Mouse (Mus musculus) heart, embryonic 11.5 days (tissue): ENCODE data around the gene Cog7. TPM values are rescaled to one million over a fixed set of nuclear protein-coding genes. Genes with fewer than 3 reads are reported as not detected.

ENCODE experiments used
- ATAC-seq: fragments of 200-750 bp; cut with Nextera tagmentation; replicated peaks from 2 replicates; pipeline ENCODE4 v1.8.0; 2017; ENCODE audit warnings: moderate library complexity; ENCODE audit not compliant: insufficient number of reproducible peaks, low FRiP score, low TSS enrichment
- H3K27ac ChIP-seq: fragments of 300-500 bp; sonication (generic); 2 replicates; pipeline ENCODE4 v1.5.1; 2014; ENCODE audit warnings: mild to moderate bottlenecking, low read depth, low read length
- H3K27me3 ChIP-seq: fragments of 300-500 bp; sonication (generic); 2 replicates; pipeline ENCODE4 v1.6.1; 2014; ENCODE audit warnings: mild to moderate bottlenecking, low read length, mixed read lengths; ENCODE audit not compliant: control insufficient read depth, insufficient read depth
- H3K36me3 ChIP-seq: fragments of 300-500 bp; sonication (generic); 2 replicates; pipeline ENCODE4 v1.6.1; 2014; ENCODE audit warnings: mild to moderate bottlenecking, low read length, moderate library complexity, mixed read lengths; ENCODE audit not compliant: control insufficient read depth, insufficient read depth
- H3K4me1 ChIP-seq: fragments of 300-500 bp; sonication (generic); 2 replicates; pipeline ENCODE4 v1.6.1; 2014; ENCODE audit warnings: low read length; ENCODE audit not compliant: control insufficient read depth, insufficient read depth
- H3K4me2 ChIP-seq: fragments of 300-500 bp; sonication (generic); 2 replicates; pipeline ENCODE4 v1.6.1; 2014; ENCODE audit warnings: mild to moderate bottlenecking, moderate library complexity
- H3K4me3 ChIP-seq: fragments of 300-500 bp; sonication (generic); 2 replicates; pipeline ENCODE4 v1.5.1; 2014; ENCODE audit warnings: low read depth, low read length
- H3K9ac ChIP-seq: fragments of 300-500 bp; sonication (generic); 2 replicates; pipeline ENCODE4 v1.6.1; 2014; ENCODE audit warnings: mild to moderate bottlenecking, low read depth, low read length, moderate library complexity
- H3K9me3 ChIP-seq: fragments of 300-500 bp; sonication (generic); replicated peaks from 2 replicates; pipeline ENCODE4 v1.6.1; 2016; ENCODE audit warnings: low read length; ENCODE audit not compliant: control insufficient read depth
- WGBS: fragments of 180-500 bp; shearing (Covaris S2); extraction: QIAGEN DNeasy Blood & Tissue Kit; methylation state at CpG from one replicate; pipeline ENCODE4 v1.1.7; 2014; ENCODE audit not compliant: insufficient replicate concordance; 5-methylcytosine and 5-hydroxymethylcytosine counted together
- polyA plus RNA-seq: library from polyadenylated mRNA; unstranded; fragments of >200 nt; fragmentation: Nextera tagmentation; extraction: Ambion mirVana; gene quantifications from 2 replicates; pipeline ENCODE4 v1.2.1, GENCODE M21; 2014

Gene Cog7
- polyA plus RNA-seq, 1 experiment from 2014 or later: 17.4 TPM

DNA sequence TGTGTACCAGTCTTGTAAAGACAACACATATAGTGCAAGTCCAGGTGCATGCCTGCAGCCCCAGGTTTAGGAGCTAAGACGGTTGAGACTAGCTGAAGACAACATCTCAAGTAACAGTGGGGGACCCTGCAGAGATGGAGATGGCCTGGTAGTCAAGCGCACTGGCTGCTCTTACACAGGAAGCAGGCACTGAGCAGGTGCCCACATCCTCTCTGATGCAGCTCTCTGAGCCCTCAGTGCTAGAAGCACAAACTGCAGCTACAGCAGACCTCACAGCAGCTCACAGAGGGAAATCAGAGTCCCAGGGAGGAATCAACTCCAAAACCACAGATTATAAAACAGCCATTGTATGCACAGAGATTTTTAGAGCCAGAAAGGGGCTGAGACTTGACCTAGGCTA, 47.2 kb downstream of the Cog7 start:
- 90% methylated on average over 2 of the region's 2 CpGs for WGBS

DNA sequence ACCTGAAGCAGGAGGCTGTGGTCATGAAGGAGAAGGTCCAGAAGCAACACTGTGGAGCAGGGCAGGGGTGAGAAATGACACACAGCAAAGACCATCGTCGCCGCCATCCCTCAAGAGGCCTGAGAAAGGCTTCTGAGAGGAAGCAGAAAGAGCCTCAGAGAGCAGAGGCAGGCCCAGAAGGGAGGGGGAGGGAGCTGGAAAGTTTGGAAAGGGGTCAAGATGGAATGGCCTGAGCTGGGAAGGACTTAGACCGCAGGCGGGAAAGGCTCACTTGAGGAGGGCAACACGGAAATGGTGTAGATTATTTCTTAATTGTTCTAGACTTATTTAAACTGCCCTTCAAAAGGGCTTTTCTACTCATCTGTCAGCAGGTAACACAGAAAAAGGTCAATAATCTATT, 47.8 kb downstream of the Cog7 start:
- no peak overlapping the region for H3K9ac ChIP-seq
- no peaks in the 10 kb centered on the region for H3K9me3 ChIP-seq
- no peak overlapping the region for H3K27ac ChIP-seq
- ATAC-seq: no peak
- no peak overlapping the region for H3K4me3 ChIP-seq
- H3K27me3 ChIP-seq: no peaks in the 10 kb centered on the region
- H3K4me1 ChIP-seq: peaks cover 23% of the 10 kb centered on the region
- no peaks in the 10 kb centered on the region for H3K36me3 ChIP-seq
- no peak overlapping the region for H3K4me2 ChIP-seq
- WGBS: 56% methylated on average over 6 of the region's 6 CpGs

More for the DNA sequence above, 47.2 kb downstream of the Cog7 start:
- H3K4me3 ChIP-seq: no peak overlapping the region
- H3K9me3 ChIP-seq: no peaks in the 10 kb centered on the region
- H3K27ac ChIP-seq: no peak overlapping the region
- no peaks in the 10 kb centered on the region for H3K36me3 ChIP-seq
- ATAC-seq: no peak
- H3K4me2 ChIP-seq: no peak overlapping the region
- H3K9ac ChIP-seq: no peak overlapping the region
- no peaks in the 10 kb centered on the region for H3K27me3 ChIP-seq
- H3K4me1 ChIP-seq: peaks cover 23% of the 10 kb centered on the region

DNA sequence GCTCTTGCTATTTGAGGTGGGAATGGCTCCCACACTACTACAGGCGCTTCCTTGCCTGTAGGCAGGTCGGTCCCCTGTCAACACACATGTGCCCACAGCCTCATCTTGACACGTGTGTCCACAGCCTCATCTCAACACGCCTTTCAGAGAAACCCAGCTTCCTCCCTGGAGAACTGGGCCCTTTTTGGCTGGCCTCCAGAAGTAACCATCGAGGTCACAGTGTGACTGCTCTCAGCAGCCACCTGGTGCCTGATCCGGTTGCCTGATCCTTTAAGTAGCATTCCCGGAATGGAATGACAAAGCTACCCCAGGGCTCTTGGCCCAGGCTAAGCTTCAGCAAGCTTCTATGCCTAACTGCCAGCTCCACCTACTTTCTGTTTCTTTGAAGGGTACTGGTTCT, 50.3 kb downstream of the Cog7 start:
- Histone ChIP-seq H3K4me1 (peaks cover 8% of the 10 kb centered on the region), H3K9me3 (no peaks in the 10 kb centered on the region), H3K4me3 (no peak overlapping the region), H3K27me3 (no peaks in the 10 kb centered on the region), H3K36me3 (no peaks in the 10 kb centered on the region), H3K4me2 (no peak overlapping the region), H3K27ac (no peak overlapping the region), H3K9ac (no peak overlapping the region)
- ATAC-seq: no peak
- 51% methylated on average over 7 of the region's 7 CpGs for WGBS

DNA sequence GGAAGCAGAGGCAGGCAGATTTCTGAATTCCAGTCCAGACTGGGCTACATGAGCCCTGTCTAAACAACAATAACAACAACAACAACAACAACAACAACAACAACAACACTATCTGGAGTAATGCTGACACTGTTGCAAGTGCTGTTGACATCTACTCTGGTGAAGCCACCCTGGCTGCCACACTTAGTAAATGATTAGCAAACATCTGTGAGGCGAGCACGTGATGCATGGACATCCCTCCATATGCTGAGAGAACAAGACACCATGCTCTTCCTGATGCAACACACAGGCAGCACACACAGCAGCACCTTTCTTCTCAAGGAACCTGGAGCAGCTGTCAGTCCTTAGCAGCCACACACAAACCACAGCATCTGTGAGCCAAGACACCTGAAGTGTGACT, 53.6 kb downstream of the Cog7 start:
- Histone ChIP-seq H3K4me1 (0 out of 2 replicates have a peak, but pooled peaks cover 3% of the 10 kb centered on the region), H3K9ac (no peak overlapping the region), H3K4me3 (no peak overlapping the region), H3K4me2 (no peak overlapping the region), H3K36me3 (peaks cover 5% of the 10 kb centered on the region; the same call in 1 of the 2 replicates), H3K27me3 (no peaks in the 10 kb centered on the region), H3K9me3 (no peaks in the 10 kb centered on the region), H3K27ac (no peak overlapping the region)
- WGBS: 82% methylated on average over 2 of the region's 2 CpGs
- ATAC-seq: no peak

DNA sequence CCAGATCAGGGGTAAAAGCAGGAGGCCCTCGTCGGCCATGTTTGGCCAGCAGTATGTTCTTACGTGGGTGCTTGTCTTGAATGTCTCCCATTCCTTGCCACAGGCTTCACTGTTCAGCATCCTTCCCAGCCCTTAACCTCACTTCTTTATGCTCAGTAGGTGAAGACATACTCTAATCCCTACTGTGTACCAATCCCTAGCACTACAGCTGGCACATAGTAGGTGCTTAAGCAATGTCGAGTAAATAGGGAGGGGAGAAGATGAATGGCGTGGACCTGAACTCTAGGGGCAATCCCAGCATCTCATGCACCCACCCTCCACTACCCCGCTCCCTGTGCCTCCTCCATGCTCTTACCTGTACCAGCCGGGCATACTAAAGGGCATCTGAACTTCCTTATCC, 57.1 kb downstream of the Cog7 start:
- H3K9ac ChIP-seq: no peak overlapping the region
- H3K4me2 ChIP-seq: no peak overlapping the region
- no peak overlapping the region for H3K4me3 ChIP-seq
- H3K27ac ChIP-seq: no peak overlapping the region
- H3K4me1 ChIP-seq: no peaks in the 10 kb centered on the region
- H3K27me3 ChIP-seq: no peaks in the 10 kb centered on the region
- H3K9me3 ChIP-seq: no peaks in the 10 kb centered on the region
- peaks cover 5% of the 10 kb centered on the region; the same call in 1 of the 2 replicates for H3K36me3 ChIP-seq
- no peak for ATAC-seq
- 86% methylated on average over 7 of the region's 7 CpGs for WGBS

DNA sequence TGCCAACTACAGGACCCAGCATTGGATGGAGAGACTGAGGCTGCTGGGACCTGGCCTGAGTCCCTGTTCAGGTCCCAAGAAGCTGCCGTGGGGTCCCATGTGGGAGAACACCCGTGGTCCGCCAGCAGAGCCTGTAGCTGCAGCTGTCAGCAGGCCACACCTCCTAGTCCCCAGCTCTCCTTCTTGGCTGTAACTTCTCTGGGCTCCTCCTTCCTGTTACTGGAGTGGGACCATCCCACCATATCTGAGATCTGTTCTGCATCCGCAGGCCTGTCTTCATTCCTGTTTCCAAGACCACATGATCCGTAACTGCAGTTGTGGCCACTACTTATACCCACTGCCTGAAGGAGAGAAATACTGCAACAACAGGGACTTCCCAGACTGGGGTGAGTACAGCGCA, 67.6 kb downstream of the Cog7 start:
- H3K4me1 ChIP-seq: no peaks in the 10 kb centered on the region
- H3K9ac ChIP-seq: no peak overlapping the region
- no peaks in the 10 kb centered on the region for H3K9me3 ChIP-seq
- no peak for ATAC-seq
- no peak overlapping the region for H3K27ac ChIP-seq
- H3K27me3 ChIP-seq: no peaks in the 10 kb centered on the region; the same call in none of the 2 replicates
- H3K4me2 ChIP-seq: no peak overlapping the region
- H3K36me3 ChIP-seq: no peaks in the 10 kb centered on the region
- no peak overlapping the region for H3K4me3 ChIP-seq
- WGBS: 53% methylated on average over 6 of the region's 6 CpGs

DNA sequence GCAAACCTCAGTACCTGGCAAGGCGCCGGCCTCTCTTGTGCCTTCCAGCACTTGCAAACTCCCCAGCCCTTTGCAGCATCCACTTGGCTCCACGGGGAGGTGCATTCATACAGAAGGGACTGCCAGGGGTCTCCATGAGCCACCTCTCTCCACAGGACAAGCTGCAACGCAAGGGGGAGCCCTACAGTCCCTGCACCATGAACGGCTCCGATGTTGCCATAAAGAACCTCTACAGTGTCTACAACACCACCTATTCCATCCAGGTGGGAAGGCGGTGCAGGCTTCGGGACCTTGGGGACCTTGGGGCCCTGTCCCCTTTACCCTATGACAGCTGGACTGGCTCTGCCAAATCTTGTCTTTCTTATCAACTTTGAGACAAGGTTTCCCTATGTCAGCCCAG, 69.3 kb downstream of the Cog7 start:
- 64% methylated on average over 8 of the region's 8 CpGs for WGBS
- no peak overlapping the region for H3K9ac ChIP-seq
- no peak overlapping the region for H3K4me3 ChIP-seq
- no peak overlapping the region for H3K27ac ChIP-seq
- no peaks in the 10 kb centered on the region; the same call in none of the 2 replicates for H3K27me3 ChIP-seq
- no peak for ATAC-seq
- no peaks in the 10 kb centered on the region for H3K4me1 ChIP-seq
- H3K4me2 ChIP-seq: no peak overlapping the region
- H3K9me3 ChIP-seq: no peaks in the 10 kb centered on the region
- H3K36me3 ChIP-seq: no peaks in the 10 kb centered on the region

DNA sequence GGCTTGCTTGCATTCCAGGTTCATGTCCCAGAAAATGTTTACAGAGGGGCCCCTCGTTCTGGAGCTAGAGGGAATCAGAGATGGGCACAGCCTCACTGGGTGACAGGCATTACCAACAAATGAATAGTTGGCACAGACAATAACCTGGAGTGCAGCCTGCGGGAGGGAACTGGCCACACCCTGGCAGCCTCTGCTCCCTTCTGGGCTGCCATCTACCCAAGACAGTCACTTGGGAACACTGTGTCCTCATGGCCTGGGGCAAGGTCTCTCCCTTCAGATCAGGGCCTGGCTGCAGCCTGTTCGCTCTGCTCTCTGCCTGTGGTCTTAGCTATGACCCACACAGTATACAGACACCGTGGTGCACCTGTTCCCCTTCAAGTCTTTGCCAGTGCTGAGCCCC, 74.6 kb downstream of the Cog7 start:
- H3K36me3 ChIP-seq: no peaks in the 10 kb centered on the region
- no peaks in the 10 kb centered on the region for H3K9me3 ChIP-seq
- H3K4me3 ChIP-seq: no peak overlapping the region
- no peak overlapping the region for H3K27ac ChIP-seq
- no peak overlapping the region for H3K9ac ChIP-seq
- H3K27me3 ChIP-seq: no peaks in the 10 kb centered on the region
- H3K4me1 ChIP-seq: peaks cover 10% of the 10 kb centered on the region
- 66% methylated on average over 4 of the region's 4 CpGs for WGBS
- no peak overlapping the region for H3K4me2 ChIP-seq
- no peak for ATAC-seq

DNA sequence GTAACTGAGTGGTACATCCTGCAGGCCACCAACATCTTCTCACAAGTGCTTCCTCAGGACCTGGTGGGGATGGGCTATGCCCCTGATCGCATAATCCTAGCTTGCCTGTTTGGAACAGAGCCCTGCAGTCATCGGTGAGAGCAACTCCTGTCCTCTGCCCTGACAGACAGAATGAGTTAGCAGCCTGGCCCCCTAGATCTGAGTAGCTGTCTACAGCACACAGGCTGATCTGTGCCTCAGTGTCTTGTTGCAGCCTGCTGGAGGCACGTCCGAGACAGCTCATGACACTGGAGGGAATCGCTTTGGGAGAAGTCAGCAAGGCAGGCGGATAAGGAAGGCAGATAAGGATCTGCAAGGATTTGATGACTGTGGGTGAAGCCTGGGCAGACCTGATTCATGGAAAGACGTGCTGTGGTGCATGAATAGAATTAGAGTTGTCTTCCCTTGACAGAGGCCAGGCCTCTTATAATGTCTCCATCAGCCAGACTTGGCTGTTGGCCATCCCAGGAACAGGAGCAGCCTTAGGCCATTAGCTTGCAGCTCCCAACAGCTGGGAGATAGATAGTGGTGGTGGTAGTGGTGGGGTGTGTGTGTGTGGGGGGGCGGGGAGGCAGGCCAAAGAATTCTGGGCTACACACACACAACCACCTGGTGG, 78.6 kb downstream of the Cog7 start:
- Histone ChIP-seq H3K27me3 (no peaks in the 10 kb centered on the region), H3K9ac (no peak overlapping the region), H3K36me3 (no peaks in the 10 kb centered on the region), H3K27ac (0 out of 2 replicates have a peak overlapping the region, but pooled peaks have one; percentile 12), H3K4me1 (peaks cover 10% of the 10 kb centered on the region), H3K4me2 (0 out of 2 replicates have a peak overlapping the region, but pooled peaks have one; percentile 11), H3K9me3 (no peaks in the 10 kb centered on the region), H3K4me3 (no peak overlapping the region)
- WGBS: 37% methylated on average over 8 of the region's 8 CpGs
- peak; percentile 31; the same call in 1 of the 2 replicates for ATAC-seq
